Mouse (Mus musculus): ENCODE data around the gene Cab39l.
"Not testable (repeated sequence)": the region's sequence is repeated elsewhere in the genome, so short reads cannot be mapped to it uniquely, and the experiment has no call there.

Cab39l gene

DNA sequence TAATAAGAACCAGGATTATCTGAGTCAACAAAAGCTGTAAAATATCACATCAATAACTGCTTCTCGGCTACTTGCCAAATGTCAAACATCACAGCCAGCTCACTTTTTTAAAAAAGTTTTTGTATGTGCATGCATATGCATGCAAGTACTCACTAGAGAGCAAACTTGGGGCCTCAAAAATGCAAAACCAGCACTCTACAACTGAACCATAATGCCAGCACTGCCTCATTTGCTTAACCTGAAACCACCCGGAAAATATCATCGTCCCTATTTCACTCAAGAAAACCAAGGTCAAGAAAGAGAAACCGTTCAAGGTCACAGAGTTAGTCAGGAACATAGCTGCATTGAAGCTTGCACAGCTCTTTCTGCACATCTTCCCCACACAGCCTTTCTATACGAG is 135.6 kb downstream of the Cab39l start:
- no peak for DNase-seq (ENCODE audit: low spot score in 2 of 2)

- DNase-seq (ENCODE audit: low spot score in 2 of 2): peak in 1 of 2 experiments; percentile 59
These were observed 149.8 kb downstream of the Cab39l start for GRCm38 (mm10) chr14:59590614-59591013.

- DNase-seq (ENCODE audit: low spot score in 2 of 2): peak in 1 of 2 experiments; percentile 53
These were observed 151.1 kb downstream of the Cab39l start for GRCm38 (mm10) chr14:59591901-59592300.

- DNase-seq (ENCODE audit: low spot score in 2 of 2): peak in 1 of 2 experiments; percentile 24
These were observed 151.8 kb downstream of the Cab39l start for GRCm38 (mm10) chr14:59592593-59592992.

GRCm38 (mm10) chr14:59594988-59595387 is 154.2 kb downstream of the Cab39l start:
- DNase-seq (ENCODE audit: low spot score in 2 of 2): no peak

GRCm38 (mm10) chr14:59597398-59598259 is 156.9 kb downstream of the Cab39l start, which contains the start of gene Cdadc1:
TSS of gene Cdadc1 (minus strand) at chr14:59597959.
- DNase-seq (ENCODE audit: low spot score in 2 of 2): peak; percentile 94 to 98

- no peak for DNase-seq (ENCODE audit: low spot score in 2 of 2)
These were observed 157.5 kb downstream of the Cab39l start for GRCm38 (mm10) chr14:59598260-59598627.

DNA sequence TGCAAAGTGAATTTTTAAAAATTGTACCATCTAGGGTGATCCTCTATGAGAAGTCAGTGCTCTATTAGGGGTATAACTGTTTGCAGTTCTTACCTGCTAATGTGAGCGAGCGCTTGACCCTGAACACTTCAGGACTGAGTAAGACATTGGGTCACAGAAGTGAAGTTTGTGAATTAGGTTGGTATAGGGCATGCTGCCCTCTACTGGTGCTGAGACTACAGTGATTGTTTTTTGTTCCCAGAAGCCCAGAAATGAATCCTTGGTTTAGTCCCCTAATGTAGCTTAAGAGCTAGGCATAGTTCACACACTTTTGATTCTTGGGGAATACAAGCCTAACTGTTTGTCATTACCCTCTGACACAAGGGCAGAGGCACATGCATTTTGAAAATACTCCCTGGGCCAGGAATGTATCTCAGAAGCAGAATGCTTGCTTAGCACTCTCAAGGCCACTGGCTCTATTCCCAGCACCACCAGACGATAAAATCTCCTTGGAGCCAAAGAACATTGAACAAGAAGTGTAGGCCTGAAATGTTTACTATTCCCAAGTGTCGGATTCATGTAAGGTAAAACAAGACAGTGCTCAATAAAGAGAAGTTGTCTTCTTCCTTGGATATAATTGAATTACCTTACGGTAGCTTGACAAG is 163.4 kb downstream of the Cab39l start:
- DNase-seq (ENCODE audit: low spot score in 2 of 2): no peak

DNA sequence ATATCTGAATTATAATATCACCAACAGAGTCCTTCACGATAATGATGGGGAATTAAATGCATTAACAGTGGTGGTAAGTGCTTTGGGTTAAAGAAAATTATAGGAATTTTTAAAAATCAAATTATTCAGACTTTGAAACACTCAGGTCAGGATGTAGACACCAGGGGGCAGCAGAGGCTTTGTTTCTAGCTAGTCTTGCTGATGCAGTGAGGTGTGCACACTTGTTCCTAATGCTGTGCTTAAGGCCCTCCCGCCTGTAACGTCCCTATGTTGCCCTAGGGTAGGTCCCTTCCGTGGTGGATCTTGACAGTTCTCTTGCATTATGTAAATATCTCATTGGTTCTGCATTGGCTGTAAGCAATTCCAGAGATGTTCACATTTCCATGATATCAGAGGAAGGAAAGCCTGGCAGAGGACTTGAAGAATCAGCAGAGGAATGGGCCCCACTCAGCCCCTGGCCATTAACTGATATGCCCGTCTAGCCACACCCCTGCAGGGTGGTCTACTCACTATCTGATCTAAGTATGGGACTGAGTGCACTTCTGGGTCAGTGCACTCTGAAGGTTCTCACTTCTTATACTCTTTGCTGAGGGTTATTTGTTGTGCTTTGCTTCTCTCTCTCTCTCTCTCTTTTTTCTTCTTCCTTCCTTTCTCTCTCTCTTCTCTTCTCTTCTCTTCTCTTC is 165.0 kb downstream of the Cab39l start:
- DNase-seq (ENCODE audit: low spot score in 2 of 2): peak; percentile 55 to 87

DNA sequence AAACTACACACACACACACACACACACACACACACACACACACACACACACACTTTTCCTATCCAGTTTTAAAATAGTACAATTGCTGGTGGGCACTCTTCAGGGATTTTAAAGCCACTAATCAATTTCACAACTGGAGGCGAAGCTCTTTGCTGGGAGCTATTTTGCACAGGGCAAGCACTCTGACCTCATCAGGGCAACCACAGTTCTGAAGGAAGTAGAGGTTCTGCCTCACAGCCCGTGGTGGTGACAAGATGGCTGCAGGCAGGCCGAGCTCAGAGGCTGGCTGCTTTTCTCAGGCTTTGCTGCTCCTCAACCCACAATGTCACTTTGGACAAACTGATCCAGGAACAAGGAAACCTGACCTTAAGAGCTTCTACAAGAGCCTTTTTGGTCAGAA is 166.2 kb downstream of the Cab39l start:
- no peak for DNase-seq (ENCODE audit: low spot score in 2 of 2)

- DNase-seq (ENCODE audit: low spot score in 2 of 2): peak; percentile 38 to 79
These were observed 172.3 kb downstream of the Cab39l start for GRCm38 (mm10) chr14:59612920-59613625.

- not testable (repeated sequence) for DNase-seq (ENCODE audit: low spot score in 2 of 2)
These were observed 173.4 kb downstream of the Cab39l start for GRCm38 (mm10) chr14:59614149-59614548.

- DNase-seq (ENCODE audit: low spot score in 2 of 2): no peak
These were observed 176.0 kb downstream of the Cab39l start for GRCm38 (mm10) chr14:59616802-59617201.

GRCm38 (mm10) chr14:59624326-59624885 is 183.6 kb downstream of the Cab39l start:
- no peak for DNase-seq (ENCODE audit: low spot score in 2 of 2)

DNA sequence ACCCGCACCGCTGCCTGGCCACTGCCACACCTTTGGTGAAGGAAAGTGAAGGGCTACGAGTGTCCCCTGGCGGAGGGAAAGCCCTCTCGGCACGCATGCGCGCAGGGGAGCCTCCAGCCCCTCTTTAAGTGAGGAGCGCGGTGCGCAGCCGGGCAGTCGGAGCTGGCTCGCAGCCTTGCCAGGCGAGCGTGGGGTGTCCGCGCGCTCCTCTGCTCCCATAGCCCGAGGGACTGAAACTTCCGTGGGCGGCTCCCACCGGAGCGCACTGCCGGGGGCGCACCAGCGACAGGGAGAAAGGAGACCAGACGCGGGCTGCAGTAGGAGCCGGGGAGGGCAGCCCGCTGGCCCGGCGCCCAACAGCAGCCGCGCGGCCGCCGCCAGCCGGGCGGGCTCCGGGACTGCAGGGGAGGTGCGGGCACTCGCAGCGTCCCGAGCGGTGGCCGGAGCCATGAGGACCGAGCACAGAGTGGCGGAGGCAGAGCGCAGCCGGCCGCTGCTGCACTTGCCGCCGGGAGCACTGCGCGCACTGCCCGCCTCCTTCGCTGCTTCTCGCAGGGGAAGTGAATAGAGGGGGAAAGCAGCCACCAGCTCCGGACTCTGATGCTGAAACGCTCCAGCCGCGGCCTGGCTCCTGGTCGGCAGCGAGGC is 184.5 kb downstream of the Cab39l start, which contains the start of gene Shisa2:
Gene Shisa2 (plus strand): TSS at position 151 of the 648 bp plus-strand sequence.
- DNase-seq (ENCODE audit: low spot score in 2 of 2): peak; percentile 34 to 77

DNA sequence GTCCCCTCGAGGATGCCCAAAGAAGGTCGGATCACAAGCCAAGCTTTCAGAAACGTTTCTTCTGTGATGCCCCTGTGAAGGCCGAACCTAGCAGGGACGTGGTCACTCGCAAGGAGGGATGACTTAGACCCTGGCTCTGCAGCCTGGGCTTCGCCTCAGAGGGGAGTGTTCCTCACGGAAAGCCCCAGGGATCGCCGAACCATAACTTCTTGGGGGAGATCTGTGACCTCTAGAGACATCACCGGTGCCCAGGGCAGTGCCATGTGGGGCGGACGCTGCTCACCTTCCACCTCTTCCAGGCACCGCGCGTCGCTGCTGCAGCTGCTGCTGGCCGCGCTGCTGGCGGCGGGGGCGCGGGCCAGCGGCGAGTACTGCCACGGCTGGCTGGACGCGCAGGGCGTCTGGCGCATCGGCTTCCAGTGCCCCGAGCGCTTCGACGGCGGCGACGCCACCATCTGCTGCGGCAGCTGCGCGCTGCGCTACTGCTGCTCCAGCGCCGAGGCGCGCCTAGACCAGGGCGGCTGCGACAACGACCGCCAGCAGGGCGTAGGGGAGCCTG is 185.1 kb downstream of the Cab39l start:
- peak in 1 of 2 experiments; percentile 66 for DNase-seq (ENCODE audit: low spot score in 2 of 2)

DNA sequence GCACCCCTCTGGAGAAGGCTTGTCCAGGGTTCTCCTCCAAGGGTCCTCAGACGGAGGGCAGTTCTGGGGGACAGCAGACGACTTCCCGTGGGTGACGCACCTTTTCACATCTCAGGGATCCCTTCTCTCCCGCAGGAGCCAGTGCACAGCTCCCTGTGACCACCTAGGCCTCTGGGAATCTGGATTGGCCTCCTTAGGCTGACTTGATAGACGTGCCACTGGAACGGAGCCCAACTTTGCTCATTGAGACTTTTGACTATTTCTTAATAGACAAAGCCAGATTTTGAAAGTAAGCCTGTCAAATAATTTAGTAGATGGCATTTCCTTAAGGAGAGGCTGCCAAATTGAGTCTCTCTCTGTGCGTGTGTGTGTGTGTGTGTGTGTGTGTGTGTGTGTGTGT is 185.9 kb downstream of the Cab39l start:
- no peak for DNase-seq (ENCODE audit: low spot score in 2 of 2)

GRCm38 (mm10) chr14:59627142-59627680 is 186.4 kb downstream of the Cab39l start:
- DNase-seq (ENCODE audit: low spot score in 2 of 2): no peak

DNA sequence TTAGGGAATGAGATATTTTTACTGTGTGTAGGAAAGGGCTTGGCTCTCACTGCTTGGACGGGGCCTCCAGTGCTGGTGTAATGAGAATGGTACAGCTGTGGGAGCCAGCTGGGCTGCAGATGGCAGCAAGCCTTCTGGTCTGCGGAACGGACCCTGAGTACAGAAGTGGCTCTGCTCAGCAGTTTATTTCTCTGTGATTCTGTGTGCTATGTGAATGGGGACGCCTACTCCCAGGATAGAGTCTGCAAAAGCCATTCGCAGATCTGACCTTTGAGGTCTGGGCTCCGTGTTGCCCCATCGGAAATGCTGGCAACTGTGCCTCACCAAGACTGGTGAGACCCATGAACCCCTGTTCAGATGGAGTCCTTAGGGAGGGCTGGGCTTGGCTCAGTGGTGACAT is 187.1 kb downstream of the Cab39l start:
- DNase-seq (ENCODE audit: low spot score in 2 of 2): no peak

- DNase-seq (ENCODE audit: low spot score in 2 of 2): no peak
These were observed 188.5 kb downstream of the Cab39l start for GRCm38 (mm10) chr14:59629308-59629707.

Measured in spleen, postnatal 4 days (tissue).